Mouse (Mus musculus): ENCODE measurements around the gene Rnf167.

Rnf167 gene

GRCm38 (mm10) chr11:70652029-70652883, 5.2 kb downstream of the Rnf167 start:
- in situ Hi-C loops (cut with MboI; ENCODE audit: unreplicated experiment in 2 of 2) = loop anchor here in 1 of 2 experiments (25.0 kb wide), 1 partner anchor 1240 kb away; the partner anchor contains the start of gene Kdm6b

GRCm38 (mm10) chr11:70652884-70653344, 5.9 kb downstream of the Rnf167 start:
- in situ Hi-C loops (cut with MboI; ENCODE audit: unreplicated experiment in 2 of 2) = loop anchor here in 1 of 2 experiments (25.0 kb wide), 1 partner anchor 1241 kb away; the partner anchor contains the start of gene Kdm6b

GRCm38 (mm10) chr11:70653345-70654197, 6.5 kb downstream of the Rnf167 start:
- in situ Hi-C loops (cut with MboI; ENCODE audit: unreplicated experiment in 2 of 2) = loop anchor here in 1 of 2 experiments (25.0 kb wide), 1 partner anchor 1241 kb away; the partner anchor contains the start of gene Kdm6b

GRCm38 (mm10) chr11:70654198-70654922, 7.3 kb downstream of the Rnf167 start, which contains the start of gene Pfn1:
TSS of gene Pfn1 (minus strand) at chr11:70654644.
- in situ Hi-C loops (cut with MboI; ENCODE audit: unreplicated experiment in 2 of 2) = loop anchor here in 1 of 2 experiments (25.0 kb wide), 1 partner anchor 1242 kb away; the partner anchor contains the start of gene Kdm6b

DNA sequence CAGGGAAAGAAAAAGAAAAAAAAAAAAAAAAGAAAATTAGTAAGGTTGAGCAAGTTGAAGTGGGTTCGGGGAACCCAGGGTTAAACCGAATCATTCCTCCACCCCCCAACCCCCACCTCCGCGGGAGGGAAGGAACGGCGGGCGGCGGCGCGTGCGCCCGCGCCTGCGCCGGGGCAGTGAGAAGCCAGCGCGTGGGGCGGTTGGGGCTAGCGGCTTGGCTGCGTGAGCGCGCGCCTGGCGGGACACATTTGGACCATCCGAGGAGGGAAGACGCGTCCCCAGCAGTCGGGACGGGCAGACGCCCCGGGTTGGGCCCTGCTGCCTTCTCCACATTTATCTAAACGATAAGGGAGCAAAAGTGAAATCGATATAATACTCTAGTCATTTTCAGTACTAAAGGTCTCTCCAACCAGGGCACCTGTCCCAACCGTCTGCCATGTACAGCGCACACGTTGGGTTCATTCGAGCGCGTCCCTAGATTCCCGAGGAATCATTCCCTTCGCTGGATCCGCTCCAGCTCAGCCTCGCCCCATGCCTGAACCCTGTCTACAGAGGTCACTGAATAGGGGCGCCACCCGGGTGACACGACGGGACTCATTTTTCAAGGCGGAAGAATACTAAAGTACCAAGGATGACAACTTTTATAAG, 8.0 kb downstream of the Rnf167 start:
- in situ Hi-C loops (cut with MboI; ENCODE audit: unreplicated experiment in 2 of 2) = loop anchor here in 1 of 2 experiments (25.0 kb wide), 1 partner anchor 1243 kb away; the partner anchor contains the start of gene Kdm6b

DNA sequence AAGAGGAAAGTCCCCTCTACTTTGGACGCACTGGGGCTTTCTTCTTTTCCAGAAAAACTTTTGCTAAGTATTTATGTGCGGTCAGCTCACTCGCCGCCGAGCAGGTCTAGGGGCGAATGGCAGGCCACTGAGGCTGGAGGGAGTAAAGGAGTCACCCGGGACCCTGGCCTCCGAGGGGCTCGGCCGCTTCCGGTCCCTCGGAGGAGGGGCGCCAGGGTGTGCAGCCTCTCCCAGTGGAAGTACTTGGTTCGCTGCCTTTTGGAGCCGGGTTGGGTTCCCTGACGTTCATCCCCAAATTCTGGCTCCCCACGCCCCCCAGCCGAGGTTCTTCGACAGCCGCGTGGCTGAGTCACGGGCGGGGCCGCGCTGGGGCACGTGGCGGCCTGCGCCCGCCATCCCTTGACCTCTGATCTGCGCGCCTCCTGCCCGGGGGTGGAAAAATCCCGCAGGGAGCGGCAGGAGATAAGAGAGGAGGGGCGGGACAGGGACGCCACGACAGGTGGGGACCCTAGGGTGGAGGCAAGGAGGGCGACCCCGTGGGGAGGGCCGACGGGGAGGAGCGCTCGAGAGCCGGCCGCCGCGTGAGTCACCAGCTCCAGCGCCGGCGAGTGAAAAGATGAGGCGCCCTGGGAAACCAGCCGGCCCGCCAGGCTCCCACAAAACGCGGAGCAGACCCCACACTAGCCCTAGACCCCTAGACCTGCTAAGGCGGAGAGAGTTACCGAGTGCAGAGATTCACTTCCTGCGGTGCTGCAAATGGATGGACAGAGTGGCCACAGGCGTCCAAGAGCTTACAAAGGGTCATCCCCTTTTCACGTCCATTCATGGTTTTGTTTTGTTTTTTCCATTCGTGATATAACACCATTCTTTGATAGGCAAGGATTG, 8.8 kb downstream of the Rnf167 start:
- in situ Hi-C loops (cut with MboI; ENCODE audit: unreplicated experiment in 2 of 2) = loop anchor here in 1 of 2 experiments (25.0 kb wide), 1 partner anchor 1244 kb away; the partner anchor contains the start of gene Kdm6b

GRCm38 (mm10) chr11:70656456-70656927, 9.5 kb downstream of the Rnf167 start:
- in situ Hi-C loops (cut with MboI; ENCODE audit: unreplicated experiment in 2 of 2) = loop anchor here in 1 of 2 experiments (25.0 kb wide), 1 partner anchor 1244 kb away; the partner anchor contains the start of gene Kdm6b

GRCm38 (mm10) chr11:70656964-70657363, 9.9 kb downstream of the Rnf167 start, which contains the start of gene Eno3:
TSS of gene Eno3 (plus strand) at chr11:70657202.
- in situ Hi-C loops (cut with MboI; ENCODE audit: unreplicated experiment in 2 of 2) = loop anchor here in 1 of 2 experiments (25.0 kb wide), 1 partner anchor 1245 kb away; the partner anchor contains the start of gene Kdm6b

DNA sequence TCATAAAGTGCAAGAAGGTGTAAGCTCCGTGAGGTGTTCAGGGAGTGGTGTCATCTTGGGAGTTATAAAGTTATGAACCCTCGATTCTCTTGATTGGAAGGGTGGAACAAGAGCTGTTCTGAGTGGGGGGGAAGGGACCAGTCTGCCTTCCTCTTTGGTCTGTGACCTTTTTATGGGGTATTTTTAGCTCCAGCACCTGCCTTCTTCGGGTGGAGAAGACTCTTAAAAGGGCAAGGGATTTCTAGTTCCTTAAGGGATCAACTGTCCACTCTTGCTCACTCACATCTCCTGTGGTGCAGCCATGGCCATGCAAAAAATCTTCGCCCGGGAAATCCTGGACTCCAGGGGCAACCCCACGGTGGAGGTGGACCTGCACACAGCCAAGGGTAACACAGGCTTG, 10.5 kb downstream of the Rnf167 start:
- in situ Hi-C loops (cut with MboI; ENCODE audit: unreplicated experiment in 2 of 2) = loop anchor here in 1 of 2 experiments (25.0 kb wide), 1 partner anchor 1245 kb away; the partner anchor contains the start of gene Kdm6b

DNA sequence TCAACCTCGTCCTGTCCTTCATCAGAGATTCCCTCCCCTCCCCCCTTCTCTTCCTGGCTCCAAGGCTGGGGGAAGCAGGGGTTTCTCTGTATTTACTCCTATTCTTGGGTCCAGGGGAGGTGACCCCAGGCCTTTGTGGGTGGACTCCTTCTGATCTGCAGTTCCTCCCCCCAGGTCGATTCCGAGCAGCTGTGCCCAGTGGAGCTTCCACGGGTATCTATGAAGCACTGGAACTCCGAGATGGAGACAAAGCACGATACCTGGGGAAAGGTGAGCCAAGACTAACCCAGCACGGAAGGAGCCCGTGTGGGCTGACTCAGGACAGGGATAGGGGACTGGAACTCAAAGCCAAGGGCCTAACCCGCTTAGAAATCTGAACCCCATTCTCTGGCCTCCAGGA, 11.0 kb downstream of the Rnf167 start:
- in situ Hi-C loops (cut with MboI; ENCODE audit: unreplicated experiment in 2 of 2) = loop anchor here in 1 of 2 experiments (25.0 kb wide), 1 partner anchor 1246 kb away; the partner anchor contains the start of gene Kdm6b

DNA sequence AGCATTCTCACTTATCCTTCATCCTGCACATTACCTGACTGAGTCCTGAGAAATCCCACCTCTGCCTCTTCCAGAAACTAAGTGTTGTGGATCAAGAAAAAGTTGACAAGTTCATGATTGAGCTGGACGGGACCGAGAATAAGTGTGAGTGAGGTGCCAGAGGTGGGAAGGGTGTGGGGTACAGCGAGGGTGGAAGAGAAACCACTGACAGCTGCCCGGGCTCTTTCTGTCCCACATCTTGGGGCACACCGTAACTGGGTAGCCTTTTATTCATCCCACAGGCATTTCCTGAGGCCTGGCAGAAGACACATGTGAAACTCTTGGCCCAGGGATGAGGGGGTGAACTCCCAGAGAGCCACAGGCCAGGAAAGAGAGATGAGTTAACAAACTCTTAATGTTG, 11.5 kb downstream of the Rnf167 start:
- in situ Hi-C loops (cut with MboI; ENCODE audit: unreplicated experiment in 2 of 2) = loop anchor here in 1 of 2 experiments (25.0 kb wide), 1 partner anchor 1246 kb away; the partner anchor contains the start of gene Kdm6b

DNA sequence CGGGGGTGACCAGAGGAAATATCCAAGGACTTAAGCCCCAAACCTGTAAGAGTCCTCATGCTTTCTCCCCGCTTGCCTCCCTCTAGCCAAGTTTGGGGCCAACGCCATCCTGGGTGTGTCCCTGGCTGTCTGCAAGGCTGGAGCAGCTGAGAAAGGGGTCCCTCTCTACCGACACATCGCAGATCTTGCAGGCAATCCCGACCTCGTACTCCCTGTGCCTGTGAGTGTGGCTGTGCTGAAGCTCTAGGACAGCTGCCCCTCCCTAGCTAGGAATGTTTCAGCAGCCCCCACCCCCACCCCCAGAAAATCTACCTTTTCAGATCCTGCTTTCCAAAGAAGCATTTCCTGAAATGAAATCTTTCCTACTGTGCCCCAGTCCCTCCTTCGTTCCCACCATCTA, 11.9 kb downstream of the Rnf167 start:
- in situ Hi-C loops (cut with MboI; ENCODE audit: unreplicated experiment in 2 of 2) = loop anchor here in 1 of 2 experiments (25.0 kb wide), 1 partner anchor 1247 kb away; the partner anchor contains the start of gene Kdm6b

- in situ Hi-C loops (cut with MboI; ENCODE audit: unreplicated experiment in 2 of 2) = loop anchor here in 1 of 2 experiments (25.0 kb wide), 1 partner anchor 1248 kb away; the partner anchor contains the start of gene Kdm6b
Observed at GRCm38 (mm10) chr11:70660571-70660970, 13.5 kb downstream of the Rnf167 start.

GRCm38 (mm10) chr11:70663101-70663500, 16.1 kb downstream of the Rnf167 start:
- in situ Hi-C loops (cut with MboI; ENCODE audit: unreplicated experiment in 2 of 2) = loop anchor here in 1 of 2 experiments (25.0 kb wide), 1 partner anchor 1251 kb away; the partner anchor contains the start of gene Kdm6b

DNA sequence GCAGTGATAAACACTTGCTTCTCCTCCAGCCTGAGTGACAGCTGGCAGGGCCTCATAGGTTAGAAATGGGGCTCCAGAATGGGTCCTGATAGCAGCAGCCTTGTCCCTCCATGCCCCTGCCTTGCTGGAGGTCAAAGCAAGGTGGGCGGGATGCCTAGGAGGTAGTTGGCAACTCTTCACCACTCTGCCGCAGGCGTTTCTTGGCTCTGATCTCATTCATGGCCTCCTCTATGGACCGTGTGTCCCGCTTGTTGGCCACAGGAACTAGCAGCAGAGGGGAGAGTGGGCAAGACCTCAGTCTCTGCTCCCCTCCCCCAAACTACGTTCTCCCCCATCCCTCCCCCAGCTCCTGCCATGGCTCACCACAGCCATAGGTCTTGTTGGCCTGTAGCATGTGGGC, 16.9 kb downstream of the Rnf167 start:
- in situ Hi-C loops (cut with MboI; ENCODE audit: unreplicated experiment in 2 of 2) = loop anchor here in 1 of 2 experiments (25.0 kb wide), 1 partner anchor 1252 kb away; the partner anchor contains the start of gene Kdm6b

DNA sequence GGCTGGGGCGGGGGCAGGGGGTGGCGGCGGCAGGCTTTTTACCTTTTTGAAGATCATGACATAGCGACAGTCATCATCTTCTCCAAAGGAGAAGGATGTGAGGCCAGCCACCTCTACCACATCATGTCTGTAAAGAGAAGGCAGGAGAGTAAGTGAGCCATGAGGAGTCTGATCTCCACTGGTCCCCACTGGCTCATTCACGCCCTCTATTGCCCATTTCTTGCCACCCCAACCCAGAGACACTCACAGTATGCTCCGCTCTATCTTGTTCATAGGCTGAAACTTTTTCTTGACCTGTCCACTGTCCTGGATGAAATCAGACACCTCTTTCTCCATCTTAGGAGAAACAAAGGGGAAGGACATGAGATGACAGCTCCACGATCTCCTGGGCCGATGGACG, 17.7 kb downstream of the Rnf167 start:
- in situ Hi-C loops (cut with MboI; ENCODE audit: unreplicated experiment in 2 of 2) = loop anchor here in 1 of 2 experiments (25.0 kb wide), 1 partner anchor 1252 kb away; the partner anchor contains the start of gene Kdm6b

GRCm38 (mm10) chr11:70666687-70667086, 19.7 kb downstream of the Rnf167 start:
- in situ Hi-C loops (cut with MboI; ENCODE audit: unreplicated experiment in 2 of 2) = loop anchor here in 1 of 2 experiments (25.0 kb wide), 1 partner anchor 1254 kb away; the partner anchor contains the start of gene Kdm6b
